In the genomic region with DNA sequence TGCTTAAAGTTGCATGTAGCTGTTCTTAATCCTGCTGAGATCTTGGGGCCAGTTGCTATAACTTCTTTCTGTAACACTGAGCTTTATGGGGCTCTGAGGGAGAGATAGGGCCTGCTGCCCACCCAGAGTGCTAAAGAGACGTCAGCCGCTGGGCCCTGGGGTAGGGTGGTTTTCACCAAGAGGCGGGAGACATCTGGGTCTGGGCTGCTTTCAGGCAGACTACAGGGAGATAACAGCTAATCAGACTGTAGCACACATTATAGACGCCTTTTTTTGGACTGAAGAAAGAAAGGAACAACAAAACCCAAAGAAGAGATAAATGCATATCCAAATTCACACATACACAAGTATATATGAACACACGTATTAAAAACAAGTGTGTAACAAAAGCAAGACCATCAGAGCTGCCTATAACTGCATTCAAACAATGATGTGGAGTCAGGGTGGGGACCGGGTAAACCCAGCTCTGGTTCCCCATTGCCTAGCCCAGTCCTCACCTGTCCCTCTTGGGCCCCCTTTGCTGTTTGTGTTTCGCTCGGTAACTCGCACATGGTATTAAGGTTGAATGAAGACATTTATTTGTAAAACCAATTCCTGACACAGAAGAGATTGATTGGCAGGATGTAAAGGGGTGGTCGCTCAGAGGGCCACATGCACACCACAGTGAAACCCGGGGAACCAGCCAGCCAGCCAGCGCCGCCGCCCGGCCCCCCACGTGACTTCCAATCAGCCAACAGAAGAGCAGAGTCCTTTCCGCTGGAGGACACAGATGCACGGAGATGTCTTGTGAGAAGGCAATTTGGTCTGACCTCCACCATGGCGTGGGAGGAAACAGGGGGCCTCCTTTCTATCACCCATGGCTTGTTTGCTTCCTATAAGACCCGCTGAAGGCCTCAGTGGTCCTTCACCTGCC, we compare ENCODE assay signal across 8 mouse cellular contexts. TPM values are rescaled to one million over a fixed set of nuclear protein-coding genes. Genes with fewer than 3 reads are reported as not detected.
A peak's percentile ranks its signal among the peaks of the same experiment; 100 is the strongest.
DNase-seq lines count a peak whose midpoint lies in the region; ATAC-seq and TF ChIP-seq lines count a peak whose summit lies in the region.

No protein-coding gene starts in this region.

- peak overlapping the region; percentile 76 for H3K27ac ChIP-seq in embryonic facial prominence, embryonic 11.5 days (replicated peaks; ENCODE audit: low read depth, low read length)
- peak overlapping the region; percentile 61 for H3K27ac ChIP-seq in intestine, embryonic 15.5 days
- H3K27ac ChIP-seq in liver, embryonic 16.5 days (ENCODE audit: low read length): peak overlapping the region; percentile 98
- H3K27ac ChIP-seq in spleen, adult 2 months (ENCODE audit: insufficient read depth, low read length): 0 out of 2 replicates have a peak overlapping the region, but pooled peaks have one; percentile 23

- TF ChIP-seq CTCF in spleen, adult 2 months (IDR thresholded peaks at IDR 0.05; ENCODE audit: extremely low read depth, insufficient read depth, insufficient read length, insufficient replicate concordance): no peak

- H3K36me3 ChIP-seq in embryonic facial prominence, embryonic 11.5 days (replicated peaks; ENCODE audit: control insufficient read depth, insufficient read depth, low read depth, low read length): no peaks in the 10 kb centered on the region
- no peaks in the 10 kb centered on the region for H3K36me3 ChIP-seq in intestine, embryonic 15.5 days
- no peaks in the 10 kb centered on the region for H3K36me3 ChIP-seq in liver, embryonic 16.5 days (ENCODE audit: control insufficient read depth, insufficient read depth)
- no peaks in the 10 kb centered on the region for H3K36me3 ChIP-seq in spleen, adult 2 months (ENCODE audit: control insufficient read depth, insufficient read depth, low read length)

- peak; percentile 75; the same call in 1 of the 2 replicates for ATAC-seq in embryonic facial prominence, embryonic 11.5 days (replicated peaks; ENCODE audit: insufficient number of reproducible peaks, low FRiP score, low TSS enrichment, low read depth)
- ATAC-seq in intestine, embryonic 15.5 days: peak; percentile 83
- ATAC-seq in liver, embryonic 16.5 days (ENCODE audit: low read depth): peak; percentile 88

- H3K27me3 ChIP-seq in embryonic facial prominence, embryonic 11.5 days (ENCODE audit: control insufficient read depth, insufficient read depth, low read length): no peaks in the 10 kb centered on the region
- H3K27me3 ChIP-seq in intestine, embryonic 15.5 days (replicated peaks): no peaks in the 10 kb centered on the region
- no peaks in the 10 kb centered on the region for H3K27me3 ChIP-seq in liver, embryonic 16.5 days (ENCODE audit: control insufficient read depth, insufficient read depth, low read depth, low read length)
- H3K27me3 ChIP-seq in spleen, adult 2 months (ENCODE audit: control insufficient read depth, insufficient read depth, low read length): no peaks in the 10 kb centered on the region

- peak overlapping the region; percentile 42 for H3K4me2 ChIP-seq in embryonic facial prominence, embryonic 11.5 days (ENCODE audit: low read depth, low read length)
- H3K4me2 ChIP-seq in intestine, embryonic 15.5 days (replicated peaks): peak overlapping the region; percentile 40
- peak overlapping the region; percentile 96 for H3K4me2 ChIP-seq in liver, embryonic 16.5 days (ENCODE audit: low read depth, low read length)

- peaks cover 16% of the 10 kb centered on the region for H3K4me1 ChIP-seq in embryonic facial prominence, embryonic 11.5 days (ENCODE audit: control insufficient read depth, insufficient read depth, low read length)
- H3K4me1 ChIP-seq in intestine, embryonic 15.5 days (replicated peaks): peaks cover 32% of the 10 kb centered on the region
- peaks cover 51% of the 10 kb centered on the region for H3K4me1 ChIP-seq in liver, embryonic 16.5 days (ENCODE audit: control insufficient read depth, low read depth, low read length)
- H3K4me1 ChIP-seq in spleen, adult 2 months (ENCODE audit: control insufficient read depth, insufficient read depth, insufficient read length): no peaks in the 10 kb centered on the region

- H3K9ac ChIP-seq in embryonic facial prominence, embryonic 11.5 days (replicated peaks; ENCODE audit: low read length): peak overlapping the region; percentile 50
- no peak overlapping the region for H3K9ac ChIP-seq in intestine, embryonic 15.5 days
- peak overlapping the region; percentile 81 for H3K9ac ChIP-seq in liver, embryonic 16.5 days (ENCODE audit: low read depth, low read length)

- 28% methylated on average over 20 of the region's 20 CpGs for WGBS in embryonic facial prominence, embryonic 11.5 days
- WGBS in intestine, embryonic 15.5 days: 43% methylated on average over 20 of the region's 20 CpGs
- 8% methylated on average over 20 of the region's 20 CpGs for WGBS in liver, embryonic 16.5 days (ENCODE audit: insufficient replicate concordance)
- WGBS in spleen, adult 2 months: 64% methylated on average over 20 of the region's 20 CpGs

- peak; percentile 79 for DNase-seq in spleen, adult 12 weeks (ENCODE audit: low spot score)
- DNase-seq in spleen, adult 18-20 months: no peak
- peak; percentile 74 for DNase-seq in embryonic facial prominence, embryonic 11.5 days (ENCODE audit: low spot score)
- DNase-seq in spleen, adult 2 months (ENCODE audit: low read depth in 1 of 2, low spot score in 2 of 2): peak in 1 of 2 experiments; percentile 9
- DNase-seq in frontal cortex, postnatal 25 days (ENCODE audit: low spot score in 2 of 2): no peak
- no peak for DNase-seq in adipocyte (ENCODE audit: low spot score)

- no peaks in the 10 kb centered on the region for H3K9me3 ChIP-seq in embryonic facial prominence, embryonic 11.5 days (replicated peaks; ENCODE audit: control insufficient read depth, low read length)
- H3K9me3 ChIP-seq in intestine, embryonic 15.5 days: no peaks in the 10 kb centered on the region
- H3K9me3 ChIP-seq in liver, embryonic 16.5 days (replicated peaks; ENCODE audit: control insufficient read depth, low read length): no peaks in the 10 kb centered on the region

- H3K4me3 ChIP-seq in embryonic facial prominence, embryonic 11.5 days (ENCODE audit: low read depth, low read length): peak overlapping the region; percentile 14; the same call in 1 of the 2 replicates
- 0 out of 2 replicates have a peak overlapping the region, but pooled peaks have one; percentile 1 for H3K4me3 ChIP-seq in intestine, embryonic 15.5 days (replicated peaks)
- H3K4me3 ChIP-seq in liver, embryonic 16.5 days (ENCODE audit: low read depth, low read length): peak overlapping the region; percentile 65
- peak overlapping the region; percentile 37 for H3K4me3 ChIP-seq in spleen, adult 2 months (ENCODE audit: extremely low read depth, insufficient read depth, insufficient read length)

- TF ChIP-seq POLR2A in spleen, adult 2 months (IDR thresholded peaks at IDR 0.05; ENCODE audit: low read depth, low read length): no peak

RNA-seq across cellular contexts. Expression of a gene that starts 24.2 kb away (rescaled TPM):
- polyA plus RNA-seq in embryonic facial prominence, embryonic 11.5 days (2014; fragmentation: Nextera tagmentation; extraction: Ambion mirVana): 23.7 and 26.7 TPM in 2 replicates
- 8.6 and 10.0 TPM in 2 replicates for polyA plus RNA-seq in intestine, embryonic 15.5 days (2015; fragmentation: Nextera tagmentation; extraction: Ambion mirVana)
- 0.61 and 0.79 TPM in 2 replicates for polyA plus RNA-seq in liver, embryonic 16.5 days (2015; fragmentation: Nextera tagmentation; extraction: Ambion mirVana)
- polyA plus RNA-seq in spleen, adult 2 months (2012; rRNA removed): 4.2 and 6.1 TPM in 2 replicates

Comparison
In these comparisons a context has a peak if more than half of its experiments do, and no peak if none do; other contexts are left out.
1. DNase-seq: peak in spleen, adult 12 weeks (single experiment) and embryonic facial prominence, embryonic 11.5 days (single experiment); none in spleen, adult 18-20 months (0 of 2), frontal cortex, postnatal 25 days (0 of 2) and adipocyte (single experiment).
2. H3K27ac ChIP-seq: peak in every context shown above with its lines; median percentile 98 in liver, embryonic 16.5 days; 76 in embryonic facial prominence, embryonic 11.5 days; 61 in intestine, embryonic 15.5 days; 23 in spleen, adult 2 months.
3. H3K4me2 ChIP-seq: peak in every context shown above with its lines; median percentile 96 in liver, embryonic 16.5 days; 42 in embryonic facial prominence, embryonic 11.5 days; 40 in intestine, embryonic 15.5 days.
4. H3K4me3 ChIP-seq: peak in every context shown above with its lines; median percentile 65 in liver, embryonic 16.5 days; 37 in spleen, adult 2 months; 14 in embryonic facial prominence, embryonic 11.5 days; 1 in intestine, embryonic 15.5 days.
5. Peak in every context shown above with its lines, with median percentiles within 50 percentile points of each other: ATAC-seq.